Mouse (Mus musculus) Patski (cell line): ENCODE results near the gene Chchd6. TPM values are rescaled to one million over a fixed set of nuclear protein-coding genes. Genes with fewer than 3 reads are reported as not detected.

Experiments
- ATAC-seq: fragments of 100-300 bp; one replicate; pipeline ENCODE4 v1.8.0; 2021
- CTCF ChIA-PET: fragments of 350-600 bp; sonication (Branson Sonifier 250); formaldehyde crosslinking; loops from one replicate; lab custom pipeline; 2022; ENCODE audit warnings: inconsistent platforms; lab: Charles Lee
- POLR2A ChIA-PET: fragments of 350-600 bp; sonication (Branson Sonifier 250); formaldehyde crosslinking; loops from one replicate; lab custom pipeline; 2022; ENCODE audit warnings: antibody characterized with exemption, inconsistent platforms; lab: Charles Lee
- DNase-seq: peaks from one replicate; pipeline ENCODE4 v3.0.0-alpha.2; 2011; ENCODE audit warnings: low read depth, low spot score
- H3K27me3 ChIP-seq: fragments of 371-371 bp; one replicate; pipeline ENCODE4 v1.5.1; 2021
- CTCF ChIP-seq: fragments of 100-300 bp; IDR thresholded peaks from one replicate; pipeline ENCODE4 v1.5.1; 2021
- in situ Hi-C: fragments of 300-500 bp; cut with MboI; formaldehyde crosslinking; loops from 3 replicates; pipeline ENCODE4 v1.11.1; 2018; ENCODE audit warnings: low pct_unique_long_range_greater_than_20kb, mixed read lengths
- polyA plus RNA-seq: library from polyadenylated mRNA; unstranded; gene quantifications from one replicate; pipeline ENCODE4 v1.2.3, GENCODE M21; 2021

The Chchd6 gene
- polyA plus RNA-seq, 1 experiment from 2014 or later: 53.2 TPM

GRCm38 (mm10) chr6:89592016-89592415, 3.4 kb downstream of the Chchd6 start:
- H3K27me3 ChIP-seq: no peaks in the 10 kb centered on the region
- TF ChIP-seq CTCF: no peak
- ChIA-PET POLR2A (interaction anchor here (0.9 kb wide), 1 partner anchor 11 kb away, joined by 3 read pairs; no protein-coding TSS in a partner anchor), CTCF (interaction anchor here (1.0 to 1.3 kb wide), 2 partner anchors 38 to 40 kb away, joined by 3 to 4 read pairs; no protein-coding TSS in a partner anchor)
- ATAC-seq: no peak
- no peak for DNase-seq
- in situ Hi-C loops: no loop called here

GRCm38 (mm10) chr6:89591531-89591930, 3.9 kb downstream of the Chchd6 start:
- no peaks in the 10 kb centered on the region for H3K27me3 ChIP-seq
- ChIA-PET POLR2A (interaction anchor here (0.7 kb wide), 2 partner anchors 42 to 558 kb away, joined by 5 to 11 read pairs; no protein-coding TSS in a partner anchor), CTCF (interaction anchor here (0.6 to 1.3 kb wide), 3 partner anchors 38 to 222 kb away, joined by 3 to 4 read pairs (median 3); no protein-coding TSS in a partner anchor)
- in situ Hi-C loops: no loop called here
- ATAC-seq: no peak
- DNase-seq: no peak
- no peak for TF ChIP-seq CTCF

GRCm38 (mm10) chr6:89585696-89586095, 9.8 kb downstream of the Chchd6 start:
- ATAC-seq (no peak), DNase-seq (no peak)
- CTCF ChIA-PET: no interaction called here
- in situ Hi-C loops: no loop called here
- no peaks in the 10 kb centered on the region for H3K27me3 ChIP-seq
- TF ChIP-seq CTCF: no peak
- POLR2A ChIA-PET: no interaction called here

- H3K27me3 ChIP-seq: no peaks in the 10 kb centered on the region
- ChIA-PET POLR2A (no interaction called here), CTCF (interaction anchor here (0.7 kb wide), 1 partner anchor 9 kb away, joined by 3 read pairs; no protein-coding TSS in a partner anchor)
- ATAC-seq (no peak), DNase-seq (no peak)
- TF ChIP-seq CTCF: no peak
- in situ Hi-C loops: no loop called here
Observed at GRCm38 (mm10) chr6:89584634-89585409, 10.6 kb downstream of the Chchd6 start.

DNA sequence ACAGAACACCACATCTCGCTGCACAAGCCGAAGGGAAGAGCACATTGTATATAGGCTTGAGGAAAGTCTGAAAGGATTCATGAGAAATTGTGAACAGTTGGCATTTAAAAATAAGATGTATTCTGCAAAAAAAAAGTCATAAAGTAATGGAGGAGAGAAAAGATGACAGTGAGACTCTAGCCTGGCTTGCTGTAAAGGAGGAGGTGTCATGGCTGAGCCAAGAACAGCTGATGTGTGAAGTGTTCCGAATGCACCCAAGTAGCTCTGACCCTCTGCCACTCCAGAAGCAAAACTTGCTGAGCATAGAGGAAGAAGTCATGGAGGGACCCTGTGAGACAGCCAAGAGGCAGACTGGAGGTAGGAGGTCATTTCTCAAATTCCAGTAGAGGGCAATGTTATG, 12.3 kb downstream of the Chchd6 start:
- CTCF ChIA-PET: no interaction called here
- POLR2A ChIA-PET: no interaction called here
- DNase-seq: no peak
- no peak for ATAC-seq
- in situ Hi-C loops: no loop called here
- TF ChIP-seq CTCF: no peak
- no peaks in the 10 kb centered on the region for H3K27me3 ChIP-seq

DNA sequence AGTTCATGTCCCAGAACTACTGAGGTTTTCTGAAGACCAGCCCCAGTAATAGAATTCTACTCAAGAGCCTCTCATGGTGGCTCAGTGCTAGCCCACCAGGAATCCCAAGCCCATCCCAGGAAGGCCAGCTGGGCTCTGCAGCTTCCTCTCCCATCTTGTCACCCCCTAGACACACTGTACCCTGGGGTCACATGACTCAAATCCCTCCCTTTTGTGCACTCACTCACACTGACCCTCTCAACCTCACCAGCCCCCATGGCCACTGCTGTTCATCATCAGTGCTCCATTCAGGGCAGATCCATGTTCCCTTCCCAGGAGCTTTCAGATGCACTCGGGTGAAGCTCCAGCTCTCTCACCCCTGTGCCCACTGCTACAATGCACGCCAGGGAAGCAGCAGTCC, 20.8 kb downstream of the Chchd6 start:
- TF ChIP-seq CTCF: no peak
- ChIA-PET POLR2A (no interaction called here), CTCF (interaction anchor here (1.5 kb wide), 1 partner anchor 16 kb away, joined by 3 read pairs; no protein-coding TSS in a partner anchor)
- in situ Hi-C loops: no loop called here
- ATAC-seq: no peak
- no peak for DNase-seq
- H3K27me3 ChIP-seq: no peaks in the 10 kb centered on the region

GRCm38 (mm10) chr6:89573768-89574167, 21.7 kb downstream of the Chchd6 start:
- DNase-seq: no peak
- ChIA-PET POLR2A (no interaction called here), CTCF (no interaction called here)
- TF ChIP-seq CTCF: no peak
- no peak for ATAC-seq
- in situ Hi-C loops: no loop called here
- no peaks in the 10 kb centered on the region for H3K27me3 ChIP-seq

- CTCF ChIA-PET: no interaction called here
- TF ChIP-seq CTCF: no peak
- POLR2A ChIA-PET: no interaction called here
- no peaks in the 10 kb centered on the region for H3K27me3 ChIP-seq
- no peak for ATAC-seq
- no peak for DNase-seq
- in situ Hi-C loops: no loop called here
Observed at GRCm38 (mm10) chr6:89572921-89573636, 22.4 kb downstream of the Chchd6 start.

DNA sequence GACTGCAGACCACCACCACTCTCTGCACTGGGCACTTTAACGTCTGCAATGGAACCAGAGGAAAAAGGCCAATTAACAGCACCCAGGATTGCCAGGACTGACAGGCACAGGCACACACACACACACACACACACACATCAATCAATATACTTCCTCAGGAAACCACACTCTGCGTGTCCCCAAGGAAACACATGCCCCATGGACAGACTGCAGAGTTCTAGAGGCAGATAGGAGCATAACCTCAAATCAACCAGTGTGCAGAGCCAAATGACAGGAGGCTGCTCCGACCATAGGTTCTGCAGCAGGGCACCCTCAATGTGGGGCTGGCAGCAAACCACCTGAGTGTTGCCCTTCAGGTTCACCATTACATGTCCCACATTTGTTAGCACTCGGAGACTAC, 26.1 kb downstream of the Chchd6 start:
- in situ Hi-C loops: no loop called here
- ATAC-seq (no peak), DNase-seq (no peak)
- ChIA-PET CTCF (no interaction called here), POLR2A (interaction anchor here (0.5 kb wide), 1 partner anchor 254 kb away, joined by 3 read pairs; no protein-coding TSS in a partner anchor)
- H3K27me3 ChIP-seq: no peaks in the 10 kb centered on the region
- TF ChIP-seq CTCF: no peak

DNA sequence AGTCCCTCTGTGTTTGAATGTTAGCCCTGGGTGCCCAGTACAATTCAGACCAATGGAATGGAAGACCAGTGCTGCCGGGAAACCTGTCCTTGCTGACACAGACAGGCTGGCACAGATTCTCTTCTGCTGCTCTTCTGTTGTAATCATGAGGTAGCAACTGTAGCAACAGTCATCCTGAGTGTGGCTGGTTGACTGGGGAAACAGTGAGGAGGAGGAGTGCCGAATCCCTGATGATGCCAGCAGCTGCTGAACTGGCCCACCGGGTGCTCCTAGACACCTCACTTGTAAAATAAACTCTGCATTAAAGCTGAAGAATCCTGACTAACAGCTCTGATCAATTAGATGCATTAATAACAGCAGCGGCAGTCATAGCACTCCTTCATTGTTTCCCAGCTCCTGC, 28.7 kb downstream of the Chchd6 start:
- ATAC-seq (no peak), DNase-seq (no peak)
- in situ Hi-C loops: no loop called here
- CTCF ChIA-PET: no interaction called here
- POLR2A ChIA-PET: no interaction called here
- H3K27me3 ChIP-seq: no peaks in the 10 kb centered on the region
- no peak for TF ChIP-seq CTCF
